Mouse (Mus musculus): Measurements from ENCODE around the gene Dbt.

DNA sequence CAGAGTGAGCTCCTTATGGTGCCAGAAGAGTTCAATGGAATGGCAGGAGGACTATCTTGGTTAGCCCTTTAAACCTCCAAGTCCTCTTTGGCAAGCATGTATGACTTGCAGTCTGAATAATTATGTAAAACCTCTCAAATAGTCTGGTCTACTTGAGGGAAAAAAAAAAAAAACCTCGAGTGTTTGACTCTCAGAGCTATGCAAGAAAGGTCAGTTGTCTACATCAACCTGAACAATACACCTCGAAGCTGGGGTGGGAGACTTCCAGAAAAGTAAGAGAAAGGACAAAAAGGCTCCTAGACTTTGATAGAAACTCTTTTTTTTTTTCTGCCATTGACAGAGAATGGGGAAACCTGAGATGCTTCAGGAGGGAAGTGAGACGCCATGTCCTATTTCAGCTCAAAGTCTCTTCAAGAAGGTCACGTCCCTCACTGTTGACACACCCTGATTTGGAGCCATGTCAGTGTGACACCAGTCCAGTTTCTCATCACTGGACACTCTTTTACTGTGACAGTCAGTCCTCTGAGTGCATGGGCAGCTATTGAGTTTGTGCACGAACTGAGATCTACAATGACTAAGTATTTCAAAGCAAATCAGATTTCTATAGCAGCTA, 36.1 kb upstream of the Dbt start:
- TF ChIP-seq CTCF (IDR thresholded peaks at IDR 0.05; ENCODE audit: extremely low read depth, insufficient read depth, low read length) (no peak), POLR2A (IDR thresholded peaks at IDR 0.05; ENCODE audit: extremely low read depth, insufficient read depth, low read length) (no peak)
